10 mouse cellular contexts compared by ENCODE assay signal in the genomic region with DNA sequence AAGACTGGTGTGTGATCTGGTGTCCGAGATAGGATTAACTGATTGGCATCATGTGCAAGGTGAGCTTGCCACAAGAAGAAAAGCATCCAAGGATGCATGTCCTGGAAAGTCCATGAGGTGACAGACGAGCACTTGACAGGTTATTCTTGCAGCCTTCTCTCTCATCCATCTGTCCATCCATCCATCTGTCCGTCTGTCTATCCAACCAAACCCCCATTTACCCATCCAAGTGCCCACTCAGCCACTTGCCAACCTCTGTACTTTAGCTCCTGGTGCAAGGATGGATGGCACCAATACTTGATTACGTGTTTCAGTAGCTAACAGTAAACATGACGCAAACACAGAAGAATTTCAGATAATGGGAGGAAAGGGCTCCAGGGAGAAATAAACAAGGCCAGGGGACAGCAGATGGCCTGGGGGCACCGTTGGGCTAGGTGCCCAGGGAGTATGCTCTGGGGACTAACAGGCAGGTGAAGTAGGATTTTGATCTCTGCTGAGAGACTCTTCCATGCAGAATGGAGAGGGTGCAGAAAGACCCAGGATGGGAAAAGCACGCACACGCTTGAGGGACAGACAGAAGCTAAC.
DNase-seq lines count a peak whose midpoint lies in the region; ATAC-seq and TF ChIP-seq lines count a peak whose summit lies in the region.
"Had no signal": no experiment of that assay in that cellular context is flagged by ENCODE, and none has a peak within 500 bp of the region (broad histone marks: within the 10 kb centered on the region; RNA-seq: fewer than 3 reads in every experiment).

No protein-coding gene starts in this region.

- no peak for ATAC-seq in hindbrain, embryonic 14.5 days (ENCODE audit: low FRiP score)
- no peak for ATAC-seq in midbrain, embryonic 13.5 days
- ATAC-seq in midbrain, postnatal 0 days (ENCODE audit: low FRiP score), result no peak
- 0 out of 2 replicates have a peak, but pooled peaks have one; percentile 3 for ATAC-seq in megakaryocyte-erythroid progenitor cell, adult 5-6 weeks (replicated peaks; ENCODE audit: low FRiP score, low TSS enrichment, poor library complexity, severe bottlenecking)

- WGBS in hindbrain, embryonic 14.5 days, result 81% methylated on average over 8 of the region's 8 CpGs
- 88% methylated on average over 8 of the region's 8 CpGs for WGBS in hindbrain, embryonic 10.5 days
- WGBS in midbrain, embryonic 13.5 days, result 88% methylated on average over 8 of the region's 8 CpGs
- WGBS in midbrain, postnatal 0 days, result 78% methylated on average over 8 of the region's 8 CpGs

- no peaks in the 10 kb centered on the region for H3K9me3 ChIP-seq in hindbrain, embryonic 14.5 days (ENCODE audit: control insufficient read depth, low read length)
- no peaks in the 10 kb centered on the region for H3K9me3 ChIP-seq in hindbrain, embryonic 10.5 days
- H3K9me3 ChIP-seq in midbrain, embryonic 13.5 days, result no peaks in the 10 kb centered on the region
- H3K9me3 ChIP-seq in midbrain, postnatal 0 days (ENCODE audit: low read length), result no peaks in the 10 kb centered on the region

- H3K27me3 ChIP-seq in hindbrain, embryonic 14.5 days (ENCODE audit: control insufficient read depth, insufficient read depth, low read length), result no peaks in the 10 kb centered on the region
- no peaks in the 10 kb centered on the region for H3K27me3 ChIP-seq in hindbrain, embryonic 10.5 days (ENCODE audit: insufficient read depth, poor library complexity, severe bottlenecking)
- no peaks in the 10 kb centered on the region for H3K27me3 ChIP-seq in midbrain, embryonic 13.5 days
- H3K27me3 ChIP-seq in midbrain, postnatal 0 days (ENCODE audit: insufficient read depth, low read length), result no peaks in the 10 kb centered on the region

- peak overlapping the region; percentile 38; the same call in 1 of the 2 replicates for H3K27ac ChIP-seq in hindbrain, embryonic 14.5 days
- H3K27ac ChIP-seq in hindbrain, embryonic 10.5 days, result no peak overlapping the region
- H3K27ac ChIP-seq in midbrain, embryonic 13.5 days, result peak overlapping the region; percentile 40; the same call in 1 of the 2 replicates
- no peak overlapping the region for H3K27ac ChIP-seq in midbrain, postnatal 0 days (ENCODE audit: low read depth, low read length)
- H3K27ac ChIP-seq: liver, embryonic 14.5 days had no signal

- H3K9ac ChIP-seq in hindbrain, embryonic 14.5 days, result no peak overlapping the region
- H3K9ac ChIP-seq in midbrain, embryonic 13.5 days (replicated peaks), result no peak overlapping the region
- H3K9ac ChIP-seq in midbrain, postnatal 0 days (replicated peaks; ENCODE audit: low read length, poor library complexity, severe bottlenecking), result no peak overlapping the region
- H3K9ac ChIP-seq: liver, embryonic 14.5 days had no signal

- no peak for TF ChIP-seq CTCF in midbrain, postnatal 0 days (IDR thresholded peaks at IDR 0.05)

- H3K4me3 ChIP-seq in hindbrain, embryonic 14.5 days (replicated peaks; ENCODE audit: low read length), result no peak overlapping the region
- H3K4me3 ChIP-seq in hindbrain, embryonic 10.5 days, result no peak overlapping the region
- H3K4me3 ChIP-seq in midbrain, embryonic 13.5 days (replicated peaks), result no peak overlapping the region
- no peak overlapping the region for H3K4me3 ChIP-seq in midbrain, postnatal 0 days (ENCODE audit: low read depth, low read length)

- no peak for DNase-seq in hindbrain, embryonic 14.5 days (ENCODE audit: low spot score)
- DNase-seq in hindbrain, embryonic 10.5 days (ENCODE audit: low spot score), result no peak
- no peak for DNase-seq in midbrain, postnatal 0 days (ENCODE audit: low spot score)
- peak; percentile 73 to 74 for DNase-seq in cerebellum, postnatal 25 days
- DNase-seq in embryo, embryonic 10.5 days (ENCODE audit: low spot score), result no peak
- no peak for DNase-seq in thymus, postnatal 14 days
- DNase-seq: gastrocnemius, postnatal 14 days had no signal

- H3K4me1 ChIP-seq in hindbrain, embryonic 14.5 days (replicated peaks; ENCODE audit: control insufficient read depth, insufficient read depth, low read length), result peaks cover 6% of the 10 kb centered on the region; the same call in 1 of the 2 replicates
- peaks cover 40% of the 10 kb centered on the region for H3K4me1 ChIP-seq in hindbrain, embryonic 10.5 days (replicated peaks)
- peaks cover 13% of the 10 kb centered on the region for H3K4me1 ChIP-seq in midbrain, embryonic 13.5 days (replicated peaks)
- no peaks in the 10 kb centered on the region; the same call in 1 of the 2 replicates for H3K4me1 ChIP-seq in midbrain, postnatal 0 days (ENCODE audit: insufficient read depth, low read length)

- H3K4me2 ChIP-seq in hindbrain, embryonic 14.5 days (replicated peaks), result no peak overlapping the region
- H3K4me2 ChIP-seq in midbrain, embryonic 13.5 days (replicated peaks), result no peak overlapping the region
- no peak overlapping the region for H3K4me2 ChIP-seq in midbrain, postnatal 0 days (ENCODE audit: low read depth, low read length, poor library complexity, severe bottlenecking)

- no peaks in the 10 kb centered on the region; the same call in 1 of the 2 replicates for H3K36me3 ChIP-seq in hindbrain, embryonic 14.5 days (replicated peaks; ENCODE audit: control insufficient read depth, insufficient read depth)
- H3K36me3 ChIP-seq in hindbrain, embryonic 10.5 days, result peaks cover 3% of the 10 kb centered on the region; the same call in 1 of the 2 replicates
- no peaks in the 10 kb centered on the region for H3K36me3 ChIP-seq in midbrain, embryonic 13.5 days
- H3K36me3 ChIP-seq in midbrain, postnatal 0 days (ENCODE audit: insufficient read depth, low read length), result no peaks in the 10 kb centered on the region

Comparison
In these comparisons a context has a peak if more than half of its experiments do, and no peak if none do; other contexts are left out.
1. H3K27ac ChIP-seq: peak in hindbrain, embryonic 14.5 days (single experiment) and midbrain, embryonic 13.5 days (single experiment); none in hindbrain, embryonic 10.5 days (single experiment) and midbrain, postnatal 0 days (single experiment).
2. DNase-seq: peak in cerebellum, postnatal 25 days (2 of 2); none in hindbrain, embryonic 14.5 days (single experiment), hindbrain, embryonic 10.5 days (single experiment), midbrain, postnatal 0 days (single experiment), embryo, embryonic 10.5 days (single experiment) and thymus, postnatal 14 days (single experiment).